In the genomic region with DNA sequence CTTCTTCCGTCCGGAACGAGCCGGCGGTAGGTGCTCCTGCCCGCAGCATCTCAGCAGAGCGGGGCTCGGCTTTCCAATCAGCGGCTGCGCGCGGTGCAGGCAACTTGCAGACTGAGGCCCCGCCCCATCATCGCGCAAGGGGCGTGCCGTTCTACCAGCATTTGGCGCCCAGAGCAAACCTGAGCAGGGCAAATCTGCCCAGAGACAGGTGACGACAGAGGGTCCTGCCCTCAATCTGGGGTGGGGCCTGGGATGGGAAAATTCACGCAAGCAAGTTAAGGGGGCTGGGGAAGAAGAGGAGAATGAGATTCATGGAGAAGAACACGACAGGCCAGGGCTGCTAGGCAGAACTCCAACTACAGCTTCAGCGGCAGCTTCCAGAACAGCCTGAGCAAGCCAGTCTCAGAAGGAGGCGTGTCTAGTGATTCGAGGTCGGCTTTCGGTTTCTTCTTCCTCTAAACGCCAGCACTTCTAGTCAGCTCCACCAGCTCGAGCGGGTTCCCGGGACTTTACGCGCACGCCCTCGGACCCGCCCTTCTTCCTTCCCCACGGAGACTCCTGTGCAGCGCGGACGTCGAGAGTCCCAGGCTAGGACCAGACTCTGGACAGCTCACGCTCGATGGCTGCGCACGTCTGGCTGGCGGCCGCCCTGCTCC, we compare ENCODE assay signal across 1 mouse cellular context.
TF ChIP-seq lines count a peak whose summit lies in the region.

A gene (plus strand): TSS at position 293 of the 656 bp plus-strand sequence.
A gene (minus strand): TSS at position 504 of the 656 bp plus-strand sequence.

TF ChIP-seq in C2C12, 6 proteins besides CTCF, POLR2A, EP300 and RAD21 (continued from another document):
- TF ChIP-seq FOSL1 (IDR thresholded peaks at IDR 0.05; ENCODE audit: insufficient read depth, low read length, poor library complexity, severe bottlenecking) (no peak), MYOG (IDR thresholded peaks at IDR 0.05; ENCODE audit: control insufficient read depth, extremely low read depth, insufficient read length) (no peak)
